Mouse (Mus musculus): Measurements from ENCODE around the gene Fmo1. TPM values are rescaled to one million over a fixed set of nuclear protein-coding genes. Genes with fewer than 3 reads are reported as not detected.
"Not testable (repeated sequence)": the region's sequence is repeated elsewhere in the genome, so short reads cannot be mapped to it uniquely, and the experiment has no call there.

Gene Fmo1
- total RNA-seq, 2 experiments from 2014 or later: 10.8 to 13.9 TPM

DNA sequence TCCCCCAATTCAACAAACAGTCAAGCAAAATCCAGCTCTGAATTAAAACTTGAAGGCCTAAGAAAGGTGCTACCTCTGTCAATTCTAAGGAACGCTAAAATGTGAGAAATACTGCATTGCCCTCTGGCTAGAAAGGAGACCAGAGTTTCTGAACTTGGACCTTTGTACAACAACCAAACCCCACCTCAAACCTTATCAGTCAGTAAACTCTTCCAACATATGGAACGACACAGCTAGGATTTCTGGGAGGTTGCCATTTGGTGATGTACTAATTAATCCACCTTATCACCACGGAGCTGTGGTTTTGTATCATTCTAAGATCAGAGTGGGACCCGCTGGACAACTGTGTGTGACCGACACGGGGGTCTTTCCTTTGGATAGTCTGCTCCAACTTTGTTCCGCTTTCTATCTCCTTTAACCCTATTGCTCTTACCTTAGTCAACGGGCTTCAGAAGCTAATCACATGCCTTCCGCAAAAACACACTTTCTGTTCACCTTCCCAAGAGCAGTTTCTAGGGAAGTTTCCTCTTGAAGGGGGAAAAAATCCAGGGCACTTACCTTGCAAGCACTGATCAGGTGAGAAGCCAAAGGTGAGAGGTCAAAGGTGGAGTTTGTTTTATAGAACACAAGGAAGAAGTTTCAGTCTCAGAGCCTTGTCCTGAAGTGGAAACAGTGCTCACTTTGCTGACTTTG, 53.1 kb downstream of the Fmo1 start:
- intact Hi-C loops (cut with DNase I): no loop called here
- DNase-seq (ENCODE audit: low spot score in 2 of 2): no peak

DNA sequence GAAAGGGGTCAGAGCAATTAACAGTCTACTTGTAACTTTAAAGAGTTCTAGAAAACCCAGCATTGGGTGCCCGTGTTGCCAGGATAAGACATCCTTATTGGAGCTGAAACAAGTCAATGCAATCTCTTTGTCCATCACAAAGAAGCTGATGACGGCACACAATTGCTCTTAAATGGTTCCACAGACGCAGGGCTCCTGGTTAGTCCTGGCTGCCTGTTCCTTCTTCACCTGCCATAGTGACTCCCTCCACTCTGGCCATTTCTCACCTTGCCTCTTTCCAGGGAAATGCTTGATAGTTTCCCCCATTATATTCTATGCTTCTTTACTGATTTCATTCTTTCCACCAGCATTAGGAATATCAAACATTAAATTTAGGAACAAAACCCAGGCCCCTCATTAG, 57.9 kb downstream of the Fmo1 start:
- intact Hi-C loops (cut with DNase I): no loop called here
- no peak for DNase-seq (ENCODE audit: low spot score in 2 of 2)

DNA sequence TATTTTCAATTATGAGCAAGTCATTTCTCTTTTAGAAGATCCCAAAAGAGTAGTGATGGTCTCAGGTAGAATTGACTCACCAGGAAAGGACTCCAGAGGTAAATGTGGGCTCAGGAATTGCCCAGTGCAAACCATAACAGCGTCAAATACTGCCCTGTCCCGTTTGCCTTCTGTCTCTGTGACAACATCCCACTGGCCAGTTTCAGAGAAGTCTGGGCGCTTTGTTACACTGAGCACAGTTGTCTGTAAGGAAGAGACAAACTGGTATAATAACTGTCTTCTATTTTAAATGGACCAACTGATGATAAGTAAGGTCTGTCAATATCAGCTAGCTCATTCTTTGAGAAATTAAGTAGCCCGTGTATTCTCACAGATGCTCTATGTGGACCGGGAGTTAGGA, 59.0 kb downstream of the Fmo1 start:
- DNase-seq (ENCODE audit: low spot score in 2 of 2): no peak
- intact Hi-C loops (cut with DNase I): no loop called here

GRCm38 (mm10) chr1:162805011-162805410, 61.4 kb downstream of the Fmo1 start:
- no peak for DNase-seq (ENCODE audit: low spot score in 2 of 2)
- intact Hi-C loops (cut with DNase I): no loop called here

- DNase-seq (ENCODE audit: low spot score in 2 of 2): no peak
- intact Hi-C loops (cut with DNase I): no loop called here
Measured at GRCm38 (mm10) chr1:162796441-162796840, 70.0 kb downstream of the Fmo1 start.

GRCm38 (mm10) chr1:162792306-162793044, 73.9 kb downstream of the Fmo1 start:
- no peak for DNase-seq (ENCODE audit: low spot score in 2 of 2)
- intact Hi-C loops (cut with DNase I): no loop called here

DNA sequence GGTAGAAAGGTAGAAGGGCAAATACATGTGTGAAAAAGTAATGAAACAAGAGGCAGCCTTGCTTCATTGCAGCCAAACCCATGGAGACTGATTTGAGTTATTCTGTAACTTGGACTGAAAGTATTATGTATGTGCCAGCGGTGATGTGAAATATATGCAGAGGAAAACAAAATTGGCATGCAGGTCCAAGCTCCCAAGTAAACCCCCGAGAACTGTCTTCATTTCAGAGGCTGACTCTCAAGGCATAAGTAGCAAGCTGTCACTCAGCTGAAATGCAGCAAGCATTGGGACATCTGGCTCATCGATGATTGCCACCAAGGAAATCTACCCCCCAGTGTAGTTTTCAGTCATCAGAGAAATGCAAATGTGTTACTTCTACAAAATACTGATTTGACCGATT, 81.2 kb downstream of the Fmo1 start:
- DNase-seq (ENCODE audit: low spot score in 2 of 2): no peak
- intact Hi-C loops (cut with DNase I): no loop called here

DNA sequence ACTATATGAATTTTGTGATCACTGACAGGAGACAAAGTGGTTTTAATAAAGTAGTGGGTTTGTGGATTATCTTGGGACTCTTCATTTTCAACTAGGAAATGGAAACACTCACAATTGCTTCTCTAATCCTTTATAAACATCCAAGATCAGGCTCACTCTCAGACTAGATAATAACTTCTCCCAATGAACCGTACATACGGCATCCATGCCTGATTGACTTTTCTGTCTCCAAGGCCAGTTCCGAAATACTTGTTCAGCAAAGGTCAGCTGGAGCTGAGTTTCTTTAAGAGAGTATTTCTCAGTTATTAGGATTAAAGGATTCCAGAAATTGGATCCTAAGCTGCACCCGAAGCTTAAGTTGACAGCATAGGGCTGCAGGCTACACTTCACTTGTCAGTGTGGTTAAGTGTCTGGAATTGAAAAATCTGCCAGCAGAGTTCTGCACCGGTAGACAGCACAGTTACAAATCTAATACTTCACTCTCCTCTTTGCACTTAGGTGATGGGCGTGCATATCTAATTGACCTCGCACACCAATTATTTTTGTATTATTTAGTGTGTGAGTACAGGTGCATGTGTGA, 82.7 kb downstream of the Fmo1 start:
- no peak for DNase-seq (ENCODE audit: low spot score in 2 of 2)
- intact Hi-C loops (cut with DNase I): no loop called here

GRCm38 (mm10) chr1:162781035-162781434, 85.4 kb downstream of the Fmo1 start:
- DNase-seq (ENCODE audit: low spot score in 2 of 2); intact Hi-C loops (cut with DNase I): not testable (repeated sequence)

Other genes with a start within 250 kb of the Fmo1 start
- gene Myoc, start 227.5 kb downstream of the Fmo1 start, total RNA-seq (2021): 1 to 10 TPM; 4.1 to 5.9 TPM
- not detected for gene Myocos, start 208.4 kb downstream of the Fmo1 start, total RNA-seq (2021)
- gene Prrc2c, start 126.1 kb downstream of the Fmo1 start, total RNA-seq (2021): 100 to 1,000 TPM; 174 to 236 TPM
- gene Fmo4, start 52.6 kb downstream of the Fmo1 start, total RNA-seq (2021): not detected
- 1 to 10 TPM; 3.2 to 4.0 TPM for gene Fmo2, start 32.1 kb upstream of the Fmo1 start, total RNA-seq (2021)
- gene Fmo6, start 70.9 kb upstream of the Fmo1 start, total RNA-seq (2021): not detected
- not detected for gene Fmo3, start 117.9 kb upstream of the Fmo1 start, total RNA-seq (2021)
- not detected for gene Mroh9, start 219.1 kb upstream of the Fmo1 start, total RNA-seq (2021)

All from left cerebral cortex, postnatal 36 days (tissue).